Mouse (Mus musculus) CH12.LX (cell line): ENCODE data around the gene Slc9a9. TPM values are rescaled to one million over a fixed set of nuclear protein-coding genes. Genes with fewer than 3 reads are reported as not detected.

Source experiments
- DNase-seq: peaks from one replicate; pipeline ENCODE4 v3.0.0-alpha.2; 2013; ENCODE audit errors: extremely low read depth
- H3K27ac ChIP-seq: 2 replicates; pipeline ENCODE4 v1.5.1; 2012; ENCODE audit warnings: low read depth, mild to moderate bottlenecking, control low read depth, moderate library complexity; ENCODE audit not compliant: insufficient read depth
- H3K27me3 ChIP-seq: replicated peaks from 2 replicates; pipeline ENCODE3; 2012; ENCODE audit warnings: inconsistent platforms
- H3K36me3 ChIP-seq, 2 experiments: replicated peaks in 1 of 2; 2 replicates each; pipeline versions ENCODE3 to v1.6.1; 2012; ENCODE audit warnings: inconsistent platforms in 1 of 2, low read length in 1 of 2, mild to moderate bottlenecking in 1 of 2, mixed read lengths in 1 of 2, moderate library complexity in 1 of 2; ENCODE audit not compliant: control insufficient read depth in 1 of 2, insufficient read depth in 1 of 2
- H3K4me1 ChIP-seq, 2 experiments: 2 replicates each; pipeline ENCODE4 v1.6.1; 2012; ENCODE audit warnings: inconsistent platforms in 1 of 2, moderate library complexity in 1 of 2; ENCODE audit not compliant: insufficient read depth in 2 of 2, control insufficient read depth in 1 of 2
- H3K4me2 ChIP-seq: 2 replicates; pipeline ENCODE4 v1.6.1; 2012; ENCODE audit warnings: low read depth, mild to moderate bottlenecking, control low read depth; ENCODE audit not compliant: poor library complexity, insufficient read depth, severe bottlenecking
- H3K4me3 ChIP-seq, 3 experiments: fragments of 150-350 bp in 1 of 3; sonication (generic) in 1 of 3; replicated peaks in 1 of 3; 2 replicates each; pipeline versions ENCODE3 to v1.5.1; 2011 to 2012; ENCODE audit warnings: low read depth in 2 of 3, low read length in 2 of 3, mild to moderate bottlenecking in 2 of 3, moderate library complexity in 2 of 3, control low read depth in 1 of 3, improper control_type of control experiment in 1 of 3, inconsistent platforms in 1 of 3, mixed read lengths in 1 of 3; ENCODE audit not compliant: poor library complexity in 1 of 3
- H3K79me2 ChIP-seq: replicated peaks from 2 replicates; pipeline ENCODE4 v1.6.1; 2012; ENCODE audit warnings: mild to moderate bottlenecking, moderate library complexity; ENCODE audit not compliant: control insufficient read depth, poor library complexity, insufficient read depth, severe bottlenecking; ENCODE audit errors: extremely low read depth
- H3K9ac ChIP-seq: 2 replicates; pipeline ENCODE4 v1.6.1; 2012; ENCODE audit warnings: low read depth, mild to moderate bottlenecking, control low read depth, moderate library complexity; ENCODE audit not compliant: insufficient read depth
- H3K9me3 ChIP-seq: replicated peaks from 2 replicates; pipeline ENCODE3; 2012; ENCODE audit warnings: low read length, inconsistent platforms, mixed read lengths
- BHLHE40 ChIP-seq: IDR thresholded peaks from 2 replicates; pipeline ENCODE4 v1.6.1; 2011; ENCODE audit warnings: mild to moderate bottlenecking, low read depth, low read length, improper control_type of control experiment
- CHD2 ChIP-seq: IDR thresholded peaks from 2 replicates; pipeline ENCODE4 v1.6.1; 2011; ENCODE audit warnings: low read length, improper control_type of control experiment
- CTCF ChIP-seq, 2 experiments: IDR thresholded peaks in 1 of 2; conservative IDR thresholded peaks in 1 of 2; 2 replicates each; pipeline ENCODE4 v1.5.1; 2011 to 2012; ENCODE audit warnings: low read depth in 2 of 2, low read length in 2 of 2, improper control_type of control experiment in 1 of 2, inconsistent platforms in 1 of 2, mild to moderate bottlenecking in 1 of 2, moderate library complexity in 1 of 2
- E2F4 ChIP-seq: IDR thresholded peaks from 2 replicates; pipeline ENCODE4 v1.6.1; 2011; ENCODE audit warnings: low read depth, low read length, improper control_type of control experiment; ENCODE audit not compliant: insufficient replicate concordance
- ELF1 ChIP-seq: IDR thresholded peaks from 2 replicates; pipeline ENCODE4 v1.6.1; 2014; ENCODE audit warnings: low read depth, mild to moderate bottlenecking, inconsistent platforms, low read length, improper control_type of control experiment
- EP300 ChIP-seq: IDR thresholded peaks from 2 replicates; pipeline ENCODE4 v1.6.1; 2011; ENCODE audit warnings: low read length, improper control_type of control experiment
- ETS1 ChIP-seq: conservative IDR thresholded peaks from 2 replicates; pipeline ENCODE4 v1.6.1; 2012; ENCODE audit warnings: low read depth, mild to moderate bottlenecking, inconsistent platforms, low read length, improper control_type of control experiment, moderate library complexity
- GABPA ChIP-seq: IDR thresholded peaks from 2 replicates; pipeline ENCODE4 v1.6.1; 2012; ENCODE audit warnings: low read depth, low read length, improper control_type of control experiment, inconsistent platforms; ENCODE audit not compliant: insufficient replicate concordance
- IRF4 ChIP-seq: IDR thresholded peaks from 2 replicates; pipeline ENCODE4 v1.6.1; 2014; ENCODE audit warnings: low read depth, mild to moderate bottlenecking, inconsistent platforms, low read length, improper control_type of control experiment
- JUN ChIP-seq: IDR thresholded peaks from 2 replicates; pipeline ENCODE4 v1.6.1; 2011; ENCODE audit warnings: low read depth, mild to moderate bottlenecking, low read length, improper control_type of control experiment, moderate library complexity; ENCODE audit not compliant: insufficient read depth
- JUND ChIP-seq: conservative IDR thresholded peaks from 2 replicates; pipeline ENCODE4 v1.6.1; 2011; ENCODE audit warnings: low read depth, low read length, improper control_type of control experiment
- KAT2A ChIP-seq: IDR thresholded peaks from 2 replicates; pipeline ENCODE4 v1.6.1; 2012; ENCODE audit warnings: low read length, improper control_type of control experiment, inconsistent platforms; ENCODE audit not compliant: insufficient replicate concordance
- MAFK ChIP-seq: IDR thresholded peaks from 2 replicates; pipeline ENCODE4 v1.6.1; 2011; ENCODE audit warnings: low read length, improper control_type of control experiment; ENCODE audit not compliant: insufficient replicate concordance
- MAZ ChIP-seq: IDR thresholded peaks from 2 replicates; pipeline ENCODE4 v1.6.1; 2012; ENCODE audit warnings: low read depth, mild to moderate bottlenecking, inconsistent platforms, low read length, improper control_type of control experiment, moderate library complexity
- MYC ChIP-seq: IDR thresholded peaks from 2 replicates; pipeline ENCODE4 v1.6.1; 2011; ENCODE audit warnings: low read depth, mild to moderate bottlenecking, improper control_type of control experiment, low read length
- NELFE ChIP-seq: IDR thresholded peaks from 2 replicates; pipeline ENCODE4 v1.6.1; 2011; ENCODE audit warnings: low read depth, low read length, improper control_type of control experiment
- NRF1 ChIP-seq: IDR thresholded peaks from 2 replicates; pipeline ENCODE4 v1.6.1; 2014; ENCODE audit warnings: low read depth, mild to moderate bottlenecking, inconsistent platforms, low read length, improper control_type of control experiment, moderate library complexity
- PAX5 ChIP-seq: IDR thresholded peaks from 2 replicates; pipeline ENCODE4 v1.6.1; 2012; ENCODE audit warnings: low read length, inconsistent platforms, mixed read lengths
- POLR2A ChIP-seq: IDR thresholded peaks from 2 replicates; pipeline ENCODE4 v1.6.1; 2011; ENCODE audit warnings: low read depth, mild to moderate bottlenecking, improper control_type of control experiment, low read length
- POLR2AphosphoS2 ChIP-seq: IDR thresholded peaks from 2 replicates; pipeline ENCODE4 v1.6.1; 2011; ENCODE audit warnings: low read depth, low read length, improper control_type of control experiment
- RAD21 ChIP-seq: IDR thresholded peaks from 2 replicates; pipeline ENCODE4 v1.6.1; 2011; ENCODE audit warnings: low read depth, mild to moderate bottlenecking, low read length, improper control_type of control experiment, moderate library complexity
- RCOR1 ChIP-seq: conservative IDR thresholded peaks from 2 replicates; pipeline ENCODE4 v1.6.1; 2012; ENCODE audit warnings: low read depth, mild to moderate bottlenecking, inconsistent platforms, low read length, improper control_type of control experiment
- SMC3 ChIP-seq: IDR thresholded peaks from 2 replicates; pipeline ENCODE4 v1.6.1; 2011; ENCODE audit warnings: low read depth, low read length, improper control_type of control experiment
- TBP ChIP-seq: conservative IDR thresholded peaks from 2 replicates; pipeline ENCODE4 v1.6.1; 2011; ENCODE audit warnings: low read depth, low read length, improper control_type of control experiment
- UBTF ChIP-seq: IDR thresholded peaks from 2 replicates; pipeline ENCODE4 v1.6.1; 2012; ENCODE audit warnings: low read depth, mild to moderate bottlenecking, inconsistent platforms, low read length, improper control_type of control experiment, moderate library complexity
- USF1 ChIP-seq: IDR thresholded peaks from 2 replicates; pipeline ENCODE4 v1.6.1; 2014; ENCODE audit warnings: low read depth, mild to moderate bottlenecking, inconsistent platforms, low read length, improper control_type of control experiment
- USF2 ChIP-seq: conservative IDR thresholded peaks from 2 replicates; pipeline ENCODE4 v1.6.1; 2011; ENCODE audit warnings: low read depth, low read length, improper control_type of control experiment
- ZC3H11A ChIP-seq: IDR thresholded peaks from 2 replicates; pipeline ENCODE4 v1.6.1; 2012; ENCODE audit warnings: low read depth, mild to moderate bottlenecking, inconsistent platforms, low read length, improper control_type of control experiment
- ZMIZ1 ChIP-seq: IDR thresholded peaks from 2 replicates; pipeline ENCODE4 v1.6.1; 2012; ENCODE audit warnings: low read depth, mild to moderate bottlenecking, inconsistent platforms, low read length, improper control_type of control experiment
- ZNF384 ChIP-seq: IDR thresholded peaks from 2 replicates; pipeline ENCODE4 v1.6.1; 2012; ENCODE audit warnings: low read depth, low read length, improper control_type of control experiment, inconsistent platforms
- dilution Hi-C: fragments of 300-500 bp; cut with MboI; formaldehyde crosslinking; loops from 2 replicates; pipeline ENCODE4 v1.14.3; 2020; ENCODE audit warnings: low sequenced_read_pairs; ENCODE audit not compliant: extremely low pct_unique_long_range_greater_than_20kb, extremely low pct_ligation_motif_present
- in situ Hi-C: fragments of 300-500 bp; cut with MboI; formaldehyde crosslinking; loops from 3 replicates; pipeline ENCODE4 v1.14.3; 2019; ENCODE audit warnings: low sequenced_read_pairs, low pct_ligation_motif_present, low pct_unique_long_range_greater_than_20kb, mixed read lengths
- polyA plus RNA-seq: library from polyadenylated mRNA; unstranded; fragments of >175 nt; gene quantifications from 2 replicates; pipeline ENCODE4 v1.2.1, GENCODE M21; 2012; ENCODE audit warnings: low read depth; ENCODE audit not compliant: insufficient read length
- total RNA-seq, 2 experiments: library from RNA; depleted of rRNA; stranded (reverse); fragments of 300-350 nt in 1 of 2; fragments of >200 nt in 1 of 2; gene quantifications; 2 replicates each; pipeline ENCODE4 v1.2.3; 2012 to 2014

The Slc9a9 gene
- total and polyA plus RNA-seq, 3 experiments, result not detected

DNA sequence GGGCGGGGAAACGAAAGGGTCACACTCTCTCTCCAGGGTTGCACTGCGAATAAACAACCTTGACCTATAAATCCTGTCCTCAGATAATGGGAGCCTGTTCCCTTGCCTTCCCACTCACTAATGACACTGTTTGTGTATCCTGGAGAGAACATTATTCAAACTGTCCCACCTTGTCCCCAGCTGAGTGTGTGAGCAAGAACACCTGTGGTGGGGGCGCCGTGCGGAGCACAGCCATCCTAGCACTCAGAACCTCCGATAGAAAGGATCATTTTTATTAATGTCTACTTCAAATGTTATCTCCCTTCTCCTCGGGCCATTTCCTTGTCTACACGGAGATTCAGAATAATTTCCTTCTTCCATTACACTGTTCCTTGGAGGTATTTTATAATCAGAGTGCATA is 382.5 kb downstream of the Slc9a9 start:
- no peaks in the 10 kb centered on the region for H3K79me2 ChIP-seq
- no peak for TF ChIP-seq POLR2A
- TF ChIP-seq USF2, result no peak
- TF ChIP-seq IRF4, result no peak
- no peak for TF ChIP-seq JUND
- no peak for TF ChIP-seq CTCF (conservative IDR thresholded peaks at IDR 0.05 in 1 of 2, IDR thresholded peaks at IDR 0.05 in 1 of 2; ENCODE audit: low read depth in 2 of 2, low read length in 2 of 2)
- no peak for TF ChIP-seq KAT2A
- no peak for TF ChIP-seq NELFE
- TF ChIP-seq PAX5, result no peak
- TF ChIP-seq ELF1, result no peak
- TF ChIP-seq RCOR1, result no peak
- TF ChIP-seq ZNF384, result no peak
- TF ChIP-seq ETS1, result no peak
- TF ChIP-seq EP300, result no peak
- TF ChIP-seq MYC, result no peak
- no peak for TF ChIP-seq BHLHE40
- no peak for TF ChIP-seq ZMIZ1
- no peak for TF ChIP-seq USF1
- no peak for TF ChIP-seq ZC3H11A
- no peak for TF ChIP-seq UBTF
- TF ChIP-seq MAZ, result no peak
- dilution Hi-C loops, result no loop called here
- H3K4me3 ChIP-seq, result no peak overlapping the region
- no peak overlapping the region for H3K9ac ChIP-seq
- H3K4me2 ChIP-seq, result no peak overlapping the region
- peaks cover 42% of the 10 kb centered on the region for H3K9me3 ChIP-seq
- no peaks in the 10 kb centered on the region for H3K36me3 ChIP-seq
- in situ Hi-C loops, result no loop called here
- H3K27me3 ChIP-seq, result no peaks in the 10 kb centered on the region
- no peak overlapping the region for H3K27ac ChIP-seq
- no peaks in the 10 kb centered on the region for H3K4me1 ChIP-seq
- DNase-seq, result no peak

DNA sequence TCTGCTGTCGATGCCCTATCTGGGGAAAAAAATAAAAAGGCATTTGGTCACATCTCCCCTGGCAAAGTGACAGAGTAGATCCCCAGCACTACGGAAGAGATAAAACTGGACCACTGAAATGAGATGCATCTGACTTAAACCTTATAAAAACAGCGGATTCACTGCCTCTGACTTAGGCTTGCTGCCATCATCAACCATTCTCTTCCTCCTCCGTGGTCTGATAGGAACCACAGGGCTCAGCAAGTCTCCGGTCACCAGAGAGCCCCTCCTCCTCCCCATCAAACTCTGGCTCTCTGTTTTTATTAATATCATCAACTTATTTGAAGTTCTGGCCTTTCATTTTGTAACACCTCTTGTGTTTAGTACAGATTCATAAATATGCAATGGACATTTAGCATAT is 383.5 kb downstream of the Slc9a9 start:
- Histone ChIP-seq H3K27me3 (no peaks in the 10 kb centered on the region), H3K4me2 (no peak overlapping the region)
- no peak for DNase-seq
- TF ChIP-seq JUN (no peak), CHD2 (no peak), TBP (no peak), ZMIZ1 (no peak), ETS1 (no peak), RAD21 (no peak), NELFE (no peak), ELF1 (no peak), POLR2AphosphoS2 (no peak), GABPA (no peak), EP300 (no peak), MAFK (no peak), NRF1 (no peak), BHLHE40 (no peak), SMC3 (no peak), POLR2A (no peak), E2F4 (no peak), MAZ (no peak), ZC3H11A (no peak)
- TF ChIP-seq, all 38 proteins: peak for 0
- Histone ChIP-seq H3K79me2 (no peaks in the 10 kb centered on the region), H3K4me1 (no peaks in the 10 kb centered on the region), H3K4me3 (no peak overlapping the region), H3K9ac (no peak overlapping the region), H3K36me3 (no peaks in the 10 kb centered on the region), H3K27ac (no peak overlapping the region), H3K9me3 (peaks cover 44% of the 10 kb centered on the region)
- in situ Hi-C loops, result no loop called here
- dilution Hi-C loops, result no loop called here
